Comparison of ENCODE assay signal across 7 mouse cellular contexts in the genomic region with DNA sequence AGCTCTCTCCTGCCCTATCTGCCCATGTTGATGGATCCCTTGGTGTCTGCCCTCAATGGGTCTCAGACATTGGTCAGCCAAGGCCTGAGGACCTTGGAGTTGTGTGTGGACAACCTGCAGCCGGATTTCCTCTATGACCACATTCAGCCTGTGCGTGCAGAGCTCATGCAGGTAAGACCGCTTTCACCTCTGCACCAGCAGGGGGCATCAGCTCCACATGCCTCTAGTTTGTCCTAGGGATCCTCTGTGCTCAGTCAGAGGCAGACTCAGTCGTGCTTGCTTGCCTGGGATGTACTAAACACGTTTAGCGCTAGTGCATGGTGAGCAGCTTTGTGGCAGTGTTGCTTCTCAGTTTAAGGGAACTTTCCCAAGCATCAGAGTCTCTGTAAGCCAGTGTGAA. TPM values are rescaled to one million over a fixed set of nuclear protein-coding genes. Genes with fewer than 3 reads are reported as not detected.
DNase-seq lines count a peak whose midpoint lies in the region; ATAC-seq and TF ChIP-seq lines count a peak whose summit lies in the region.

No protein-coding gene starts in this region.

- ATAC-seq in kidney, embryonic 14.5 days (ENCODE audit: low FRiP score, low TSS enrichment), result no peak
- no peak for ATAC-seq in intestine, postnatal 0 days

- H3K9me3 ChIP-seq in kidney, embryonic 14.5 days (ENCODE audit: control insufficient read depth, low read length), result no peaks in the 10 kb centered on the region
- no peaks in the 10 kb centered on the region for H3K9me3 ChIP-seq in intestine, postnatal 0 days (ENCODE audit: control insufficient read depth)

- H3K4me2 ChIP-seq in kidney, embryonic 14.5 days (replicated peaks; ENCODE audit: low read depth, low read length), result no peak overlapping the region
- no peak overlapping the region for H3K4me2 ChIP-seq in intestine, postnatal 0 days (replicated peaks; ENCODE audit: low read depth)

- peaks cover 2% of the 10 kb centered on the region; the same call in 1 of the 2 replicates for H3K36me3 ChIP-seq in kidney, adult 2 months (ENCODE audit: control insufficient read depth, insufficient read depth, low read length)
- peaks cover 99% of the 10 kb centered on the region for H3K36me3 ChIP-seq in kidney, embryonic 14.5 days (ENCODE audit: control insufficient read depth, insufficient read depth, low read length)
- peaks cover 97% of the 10 kb centered on the region for H3K36me3 ChIP-seq in intestine, postnatal 0 days (ENCODE audit: control insufficient read depth, insufficient read depth)

- H3K9ac ChIP-seq in kidney, embryonic 14.5 days (ENCODE audit: low read depth, low read length), result no peak overlapping the region
- no peak overlapping the region for H3K9ac ChIP-seq in intestine, postnatal 0 days (ENCODE audit: low read depth, low read length)

- WGBS in kidney, adult 2 months, result 68% methylated on average over 6 of the region's 6 CpGs
- WGBS in kidney, embryonic 14.5 days, result 76% methylated on average over 6 of the region's 6 CpGs
- WGBS in intestine, postnatal 0 days, result 71% methylated on average over 6 of the region's 6 CpGs
- WGBS in lung, adult 2 months, result 64% methylated on average over 6 of the region's 6 CpGs

- no peaks in the 10 kb centered on the region for H3K27me3 ChIP-seq in kidney, adult 2 months (replicated peaks; ENCODE audit: control insufficient read depth, insufficient read depth, low read length)
- no peaks in the 10 kb centered on the region for H3K27me3 ChIP-seq in kidney, embryonic 14.5 days (ENCODE audit: control insufficient read depth, insufficient read depth, low read length)
- H3K27me3 ChIP-seq in intestine, postnatal 0 days (replicated peaks; ENCODE audit: control insufficient read depth, insufficient read depth, low read length), result no peaks in the 10 kb centered on the region

- H3K4me3 ChIP-seq in kidney, adult 2 months (ENCODE audit: insufficient read depth, low read depth, low read length), result no peak overlapping the region
- H3K4me3 ChIP-seq in kidney, embryonic 14.5 days (ENCODE audit: low read length), result no peak overlapping the region
- no peak overlapping the region for H3K4me3 ChIP-seq in intestine, postnatal 0 days (ENCODE audit: low read depth, low read length)
- H3K4me3 ChIP-seq in lung, adult 2 months (replicated peaks; ENCODE audit: extremely low read depth, low read depth, low read length), result no peak overlapping the region

- H3K4me1 ChIP-seq in kidney, adult 2 months (ENCODE audit: control insufficient read depth, insufficient read depth, low read length), result no peaks in the 10 kb centered on the region
- H3K4me1 ChIP-seq in kidney, embryonic 14.5 days (ENCODE audit: control insufficient read depth, insufficient read depth, low read length), result no peaks in the 10 kb centered on the region
- no peaks in the 10 kb centered on the region for H3K4me1 ChIP-seq in intestine, postnatal 0 days (replicated peaks; ENCODE audit: control insufficient read depth, insufficient read depth, low read length)
- no peaks in the 10 kb centered on the region for H3K4me1 ChIP-seq in lung, adult 2 months (ENCODE audit: control insufficient read depth, insufficient read depth, low read length)

- DNase-seq in kidney, adult 2 months, result peak; percentile 24
- DNase-seq in MEL-GATA-1-ER (ENCODE audit: extremely low read depth, low read depth), result peak; percentile 16
- peak; percentile 23 for DNase-seq in cerebellum, adult 8-10 months
- no peak for DNase-seq in lung, adult 2 months
- DNase-seq in thymus, postnatal 36 days, result peak; percentile 13 to 20

- TF ChIP-seq POLR2A in kidney, adult 2 months (IDR thresholded peaks at IDR 0.05; ENCODE audit: low read depth, low read length), result no peak
- no peak for TF ChIP-seq POLR2A in lung, adult 2 months (IDR thresholded peaks at IDR 0.05; ENCODE audit: borderline replicate concordance, extremely low read depth, low read depth, low read length)

- TF ChIP-seq CTCF in kidney, adult 2 months (conservative IDR thresholded peaks at IDR 0.05; ENCODE audit: insufficient read depth, insufficient read length, low read depth, low read length), result peak; percentile 61
- TF ChIP-seq CTCF in intestine, postnatal 0 days (IDR thresholded peaks at IDR 0.05; ENCODE audit: low read depth), result peak; percentile 73
- peak; percentile 71 for TF ChIP-seq CTCF in lung, adult 2 months (IDR thresholded peaks at IDR 0.05; ENCODE audit: insufficient read depth, low read length)

- H3K27ac ChIP-seq in kidney, adult 2 months (ENCODE audit: insufficient read depth, low read depth, low read length), result no peak overlapping the region
- no peak overlapping the region for H3K27ac ChIP-seq in kidney, embryonic 14.5 days (ENCODE audit: low read depth, low read length)
- H3K27ac ChIP-seq in intestine, postnatal 0 days (ENCODE audit: low read depth, low read length), result no peak overlapping the region

RNA-seq across cellular contexts. Expression of a gene that starts 27.2 kb away (rescaled TPM):
- 71.7 and 79.7 TPM in 2 replicates for polyA plus RNA-seq in kidney, adult 2 months (2012; rRNA removed)
- polyA plus RNA-seq in kidney, embryonic 14.5 days (2014; fragmentation: Nextera tagmentation; extraction: Ambion mirVana), result 73.2 and 110 TPM in 2 replicates
- polyA plus RNA-seq in intestine, postnatal 0 days (2015; fragmentation: Nextera tagmentation; extraction: Ambion mirVana), result 20.0 and 24.3 TPM in 2 replicates
- 74.2 and 91.6 TPM in 2 replicates for polyA plus RNA-seq in lung, adult 2 months (2012; rRNA removed)

RNA-seq across cellular contexts. Expression of a gene that starts 33.1 kb away (rescaled TPM):
- 0.26 and 0.55 TPM in 2 replicates for polyA plus RNA-seq in kidney, adult 2 months (2012; rRNA removed)
- 0.12 and 0.24 TPM in 2 replicates for polyA plus RNA-seq in kidney, embryonic 14.5 days (2014; fragmentation: Nextera tagmentation; extraction: Ambion mirVana)
- 2.4 and 2.9 TPM in 2 replicates for polyA plus RNA-seq in intestine, postnatal 0 days (2015; fragmentation: Nextera tagmentation; extraction: Ambion mirVana)
- polyA plus RNA-seq in lung, adult 2 months (2012; rRNA removed), result 0.14 and 0.22 TPM in 2 replicates
